Mouse (Mus musculus) MEL (cell line): Measurements from ENCODE around the gene Fam19a3. TPM values are rescaled to one million over a fixed set of nuclear protein-coding genes. Genes with fewer than 3 reads are reported as not detected.

Experiments used
- DNase-seq: peaks from one replicate; pipeline ENCODE4 v3.0.0; 2011; ENCODE audit warnings: low read depth, low spot score
- H3K27ac ChIP-seq: 2 replicates; pipeline ENCODE4 v1.5.1; 2012; ENCODE audit warnings: low read depth, mild to moderate bottlenecking, control low read depth, low read length, moderate library complexity; ENCODE audit not compliant: control insufficient read depth
- H3K27me3 ChIP-seq, 2 experiments: fragments of 150-350 bp in 1 of 2; sonication (generic) in 1 of 2; 2 replicates each; pipeline ENCODE4 v1.6.1; 2012; ENCODE audit warnings: low read length in 2 of 2, mild to moderate bottlenecking in 2 of 2, improper control_type of control experiment in 1 of 2, moderate library complexity in 1 of 2; ENCODE audit not compliant: insufficient read depth in 2 of 2, control insufficient read depth in 1 of 2
- H3K36me3 ChIP-seq, 2 experiments: 2 replicates each; pipeline ENCODE4 v1.6.1; 2012 to 2014; ENCODE audit warnings: low read length in 2 of 2, improper control_type of control experiment in 1 of 2, inconsistent platforms in 1 of 2, mild to moderate bottlenecking in 1 of 2; ENCODE audit not compliant: insufficient read depth in 2 of 2, control insufficient read depth in 1 of 2
- H3K4me1 ChIP-seq, 2 experiments: fragments of 150-350 bp in 1 of 2; sonication (generic) in 1 of 2; 2 replicates each; pipeline ENCODE4 v1.6.1; 2012; ENCODE audit warnings: low read length in 2 of 2, improper control_type of control experiment in 1 of 2, mild to moderate bottlenecking in 1 of 2; ENCODE audit not compliant: insufficient read depth in 2 of 2, control insufficient read depth in 1 of 2
- H3K4me3 ChIP-seq, 2 experiments: fragments of 150-350 bp in 1 of 2; sonication (generic) in 1 of 2; 2 replicates each; pipeline ENCODE4 v1.5.1; 2012; ENCODE audit warnings: low read depth in 2 of 2, low read length in 2 of 2, mild to moderate bottlenecking in 2 of 2, moderate library complexity in 2 of 2, control low read depth in 1 of 2, improper control_type of control experiment in 1 of 2; ENCODE audit not compliant: control insufficient read depth in 1 of 2, insufficient read depth in 1 of 2
- H3K79me2 ChIP-seq: 2 replicates; pipeline ENCODE4 v1.6.1; 2012; ENCODE audit warnings: mild to moderate bottlenecking, low read length, moderate library complexity; ENCODE audit not compliant: control insufficient read depth, poor library complexity, insufficient read depth
- H3K9ac ChIP-seq: 2 replicates; pipeline ENCODE4 v1.6.1; 2012; ENCODE audit warnings: low read depth, mild to moderate bottlenecking, control low read depth, low read length, moderate library complexity; ENCODE audit not compliant: control insufficient read depth, poor library complexity, severe bottlenecking
- H3K9me3 ChIP-seq: fragments of 150-350 bp; sonication (generic); replicated peaks from 2 replicates; pipeline ENCODE4 v1.6.1; 2012; ENCODE audit warnings: mild to moderate bottlenecking, low read length, improper control_type of control experiment, moderate library complexity; ENCODE audit not compliant: insufficient read depth
- BHLHE40 ChIP-seq: IDR thresholded peaks from 2 replicates; pipeline ENCODE4 v1.6.1; 2012; ENCODE audit warnings: low read depth, mild to moderate bottlenecking, inconsistent platforms, low read length, improper control_type of control experiment, borderline replicate concordance
- CHD1 ChIP-seq: IDR thresholded peaks from 2 replicates; pipeline ENCODE4 v1.6.1; 2012; ENCODE audit warnings: low read depth, mild to moderate bottlenecking, inconsistent platforms, low read length, improper control_type of control experiment
- E2F4 ChIP-seq: IDR thresholded peaks from 2 replicates; pipeline ENCODE4 v1.6.1; 2011; ENCODE audit warnings: low read depth, low read length, improper control_type of control experiment, borderline replicate concordance
- EP300 ChIP-seq, 2 experiments: IDR thresholded peaks; 2 replicates each; pipeline ENCODE4 v1.6.1; 2011; ENCODE audit warnings: improper control_type of control experiment in 2 of 2, low read length in 2 of 2, low read depth in 1 of 2, mild to moderate bottlenecking in 1 of 2
- ETS1 ChIP-seq: IDR thresholded peaks from 2 replicates; pipeline ENCODE4 v1.6.1; 2012; ENCODE audit warnings: low read depth, mild to moderate bottlenecking, inconsistent platforms, low read length, improper control_type of control experiment, moderate library complexity
- GATA1 ChIP-seq: IDR thresholded peaks from 2 replicates; pipeline ENCODE4 v1.6.1; 2011; ENCODE audit warnings: low read depth, low read length, improper control_type of control experiment
- HCFC1 ChIP-seq: IDR thresholded peaks from 2 replicates; pipeline ENCODE4 v1.6.1; 2012; ENCODE audit warnings: low read depth, mild to moderate bottlenecking, inconsistent platforms, low read length, improper control_type of control experiment, moderate library complexity
- MAFK ChIP-seq: IDR thresholded peaks from 2 replicates; pipeline ENCODE4 v1.6.1; 2011; ENCODE audit warnings: low read depth, mild to moderate bottlenecking, low read length, improper control_type of control experiment, borderline replicate concordance
- MAX ChIP-seq: IDR thresholded peaks from 2 replicates; pipeline ENCODE4 v1.6.1; 2011; ENCODE audit warnings: low read length, improper control_type of control experiment
- MEF2A ChIP-seq: IDR thresholded peaks from 2 replicates; pipeline ENCODE4 v1.6.1; 2014; ENCODE audit warnings: low read depth, mild to moderate bottlenecking, inconsistent platforms, low read length, improper control_type of control experiment; ENCODE audit not compliant: poor library complexity, insufficient replicate concordance, severe bottlenecking; ENCODE audit errors: extremely low read depth
- MXI1 ChIP-seq: IDR thresholded peaks from 2 replicates; pipeline ENCODE4 v1.6.1; 2011; ENCODE audit warnings: mild to moderate bottlenecking, low read depth, low read length, improper control_type of control experiment
- MYB ChIP-seq: IDR thresholded peaks from 2 replicates; pipeline ENCODE4 v1.6.1; 2011; ENCODE audit warnings: mild to moderate bottlenecking, low read depth, low read length, improper control_type of control experiment
- NELFE ChIP-seq: IDR thresholded peaks from 2 replicates; pipeline ENCODE4 v1.6.1; 2011; ENCODE audit warnings: low read depth, low read length, improper control_type of control experiment
- NRF1 ChIP-seq: IDR thresholded peaks from 2 replicates; pipeline ENCODE4 v1.6.1; 2014; ENCODE audit warnings: low read depth, mild to moderate bottlenecking, inconsistent platforms, low read length, improper control_type of control experiment, moderate library complexity; ENCODE audit not compliant: poor library complexity, insufficient read depth, severe bottlenecking
- POLR2A ChIP-seq, 2 experiments: IDR thresholded peaks; 2 replicates each; pipeline ENCODE4 v1.6.1; 2011 to 2012; ENCODE audit warnings: low read length in 2 of 2, mild to moderate bottlenecking in 2 of 2, control low read depth in 1 of 2, improper control_type of control experiment in 1 of 2, low read depth in 1 of 2, moderate library complexity in 1 of 2; ENCODE audit not compliant: control insufficient read depth in 1 of 2, insufficient read depth in 1 of 2, poor library complexity in 1 of 2
- POLR2AphosphoS2 ChIP-seq: IDR thresholded peaks from 2 replicates; pipeline ENCODE4 v1.6.1; 2011; ENCODE audit warnings: low read length, improper control_type of control experiment
- POLR2AphosphoS5 ChIP-seq: IDR thresholded peaks from 2 replicates; pipeline ENCODE4 v1.6.1; 2012; ENCODE audit warnings: low read depth, borderline replicate concordance, mild to moderate bottlenecking, inconsistent platforms, low read length, moderate library complexity, mixed read lengths
- RAD21 ChIP-seq: IDR thresholded peaks from 2 replicates; pipeline ENCODE4 v1.6.1; 2011; ENCODE audit warnings: mild to moderate bottlenecking, low read depth, low read length, improper control_type of control experiment
- SIN3A ChIP-seq: IDR thresholded peaks from 2 replicates; pipeline ENCODE4 v1.6.1; 2012; ENCODE audit warnings: low read length, improper control_type of control experiment, inconsistent platforms
- SMC3 ChIP-seq: IDR thresholded peaks from 2 replicates; pipeline ENCODE4 v1.6.1; 2011; ENCODE audit warnings: low read depth, low read length, improper control_type of control experiment
- TAL1 ChIP-seq: IDR thresholded peaks from 2 replicates; pipeline ENCODE4 v1.6.1; 2012; ENCODE audit warnings: mild to moderate bottlenecking, inconsistent platforms, low read length, moderate library complexity, mixed read lengths
- TBP ChIP-seq: IDR thresholded peaks from 2 replicates; pipeline ENCODE4 v1.8.0; 2011; ENCODE audit warnings: low read depth, low read length, improper control_type of control experiment
- TCF12 ChIP-seq: IDR thresholded peaks from 2 replicates; pipeline ENCODE4 v1.6.1; 2014; ENCODE audit warnings: low read depth, mild to moderate bottlenecking, inconsistent platforms, low read length, improper control_type of control experiment, moderate library complexity
- USF2 ChIP-seq, 2 experiments: IDR thresholded peaks; 2 replicates each; pipeline ENCODE4 v1.6.1; 2011 to 2012; ENCODE audit warnings: improper control_type of control experiment in 2 of 2, low read length in 2 of 2, borderline replicate concordance in 1 of 2, inconsistent platforms in 1 of 2, low read depth in 1 of 2, mild to moderate bottlenecking in 1 of 2; ENCODE audit not compliant: insufficient read depth in 1 of 2
- ZC3H11A ChIP-seq: IDR thresholded peaks from 2 replicates; pipeline ENCODE4 v1.6.1; 2012; ENCODE audit warnings: low read depth, mild to moderate bottlenecking, inconsistent platforms, low read length, improper control_type of control experiment
- ZKSCAN1 ChIP-seq: IDR thresholded peaks from 2 replicates; pipeline ENCODE4 v1.6.1; 2012; ENCODE audit warnings: low read depth, mild to moderate bottlenecking, inconsistent platforms, low read length, improper control_type of control experiment, moderate library complexity
- ZMIZ1 ChIP-seq: IDR thresholded peaks from 2 replicates; pipeline ENCODE4 v1.6.1; 2012; ENCODE audit warnings: low read depth, mild to moderate bottlenecking, inconsistent platforms, low read length, improper control_type of control experiment, moderate library complexity
- ZNF384 ChIP-seq: IDR thresholded peaks from 2 replicates; pipeline ENCODE4 v1.6.1; 2012; ENCODE audit warnings: low read depth, mild to moderate bottlenecking, inconsistent platforms, low read length, improper control_type of control experiment
- polyA plus RNA-seq, 2 experiments: library from polyadenylated mRNA; stranded (reverse) in 1 of 2; unstranded in 1 of 2; fragments of >175 nt in 1 of 2; fragments of >200 nt in 1 of 2; gene quantifications; 2 replicates each; pipeline versions ENCODE4 v1.2.1 to v1.2.4; 2012; ENCODE audit warnings: low replicate concordance in 2 of 2, low read depth in 1 of 2; ENCODE audit not compliant: insufficient read length in 2 of 2, insufficient read depth in 1 of 2, missing spikeins in 1 of 2
- total RNA-seq: library from RNA; depleted of rRNA; stranded (reverse); fragments of 300-350 nt; gene quantifications from 2 replicates; pipeline ENCODE4 v1.2.3, GENCODE M21; 2012

Gene Fam19a3
- total and polyA plus RNA-seq, 3 experiments: 0.03 TPM; not detected in 2

DNA sequence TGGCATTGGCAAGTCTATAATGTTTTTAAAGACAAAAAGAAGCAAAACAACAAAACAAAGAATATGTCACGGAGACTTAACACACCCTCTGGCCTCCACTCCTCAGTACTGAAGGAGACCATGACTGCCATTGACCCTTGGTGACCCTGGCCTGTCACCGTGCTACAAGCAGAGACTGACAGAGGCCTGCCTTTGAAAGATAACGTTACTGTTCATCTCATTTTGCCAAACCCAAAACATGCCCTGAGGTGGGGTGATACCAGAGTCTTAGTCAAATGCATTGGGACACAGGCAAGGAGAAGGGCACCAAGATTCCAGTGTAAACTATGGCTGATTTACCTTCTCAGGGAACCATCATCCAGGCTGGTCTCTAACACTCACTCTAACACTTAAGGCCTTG is 12.5 kb downstream of the Fam19a3 start:
- H3K36me3 ChIP-seq: no peaks in the 10 kb centered on the region
- DNase-seq: no peak
- H3K27me3 ChIP-seq: no peaks in the 10 kb centered on the region
- peaks cover 3% of the 10 kb centered on the region in 2 experiments; a peak in 3 of 4 replicates for H3K4me1 ChIP-seq
- H3K9me3 ChIP-seq: no peaks in the 10 kb centered on the region
- no peak overlapping the region for H3K27ac ChIP-seq
- H3K79me2 ChIP-seq: no peaks in the 10 kb centered on the region
- TF ChIP-seq SIN3A (no peak), POLR2AphosphoS2 (no peak), ZNF384 (no peak), MYB (no peak), MXI1 (no peak), SMC3 (no peak), TAL1 (peak; percentile 32; the same call in 1 of the 2 replicates), MAX (no peak), ZKSCAN1 (no peak), E2F4 (no peak), GATA1 (no peak), MEF2A (no peak), NRF1 (no peak), POLR2AphosphoS5 (no peak), ZMIZ1 (no peak), ETS1 (no peak), USF2 (IDR thresholded peaks at IDR 0.05; ENCODE audit: borderline replicate concordance in 1 of 2, insufficient read depth in 1 of 2, low read depth in 1 of 2, low read length in 2 of 2) (no peak), TCF12 (0 out of 2 replicates have a peak, but pooled peaks have one; percentile 24), RAD21 (no peak), BHLHE40 (no peak), EP300 (IDR thresholded peaks at IDR 0.05; ENCODE audit: low read depth in 1 of 2, low read length in 2 of 2) (peak in 1 of 2 experiments; percentile 30; a peak in 1 of 4 replicates), MAFK (no peak)
- no peak overlapping the region for H3K4me3 ChIP-seq
- no peak overlapping the region for H3K9ac ChIP-seq

- no peak for DNase-seq
- Histone ChIP-seq H3K27ac (no peak overlapping the region), H3K9me3 (no peaks in the 10 kb centered on the region), H3K27me3 (no peaks in the 10 kb centered on the region), H3K4me1 (peaks cover 3% of the 10 kb centered on the region in 2 experiments; a peak in 3 of 4 replicates), H3K79me2 (no peaks in the 10 kb centered on the region), H3K4me3 (no peak overlapping the region), H3K36me3 (no peaks in the 10 kb centered on the region), H3K9ac (no peak overlapping the region)
- TF ChIP-seq BHLHE40 (no peak), MAX (no peak), ZNF384 (no peak), ZC3H11A (no peak), MAFK (no peak), TAL1 (no peak), NRF1 (no peak), E2F4 (no peak), NELFE (no peak), SMC3 (no peak), POLR2A (IDR thresholded peaks at IDR 0.05; ENCODE audit: control insufficient read depth in 1 of 2, insufficient read depth in 1 of 2, low read depth in 1 of 2, low read length in 2 of 2, poor library complexity in 1 of 2) (no peak), CHD1 (no peak), GATA1 (no peak), POLR2AphosphoS2 (no peak), TBP (no peak), MYB (no peak), POLR2AphosphoS5 (no peak), TCF12 (no peak), HCFC1 (no peak), RAD21 (no peak)
These were observed 13.9 kb downstream of the Fam19a3 start for GRCm38 (mm10) chr3:104767716-104768115.
